Mouse (Mus musculus) hindbrain, postnatal 0 days (tissue): ENCODE measurements around the gene Glyr1. TPM values are rescaled to one million over a fixed set of nuclear protein-coding genes. Genes with fewer than 3 reads are reported as not detected.

Source experiments
- ATAC-seq: fragments of 200-750 bp; cut with Nextera tagmentation; 2 replicates; pipeline ENCODE4 v1.8.0; 2017; ENCODE audit warnings: mild to moderate bottlenecking, moderate TSS enrichment, moderate library complexity
- DNase-seq: peaks from one replicate; pipeline ENCODE4 v3.0.0-alpha.2; 2015; ENCODE audit warnings: low spot score
- H3K27ac ChIP-seq: fragments of 300-500 bp; sonication (generic); 2 replicates; pipeline ENCODE4 v1.5.1; 2014; ENCODE audit warnings: mild to moderate bottlenecking
- H3K27me3 ChIP-seq: fragments of 300-500 bp; sonication (generic); 2 replicates; pipeline ENCODE4 v1.6.1; 2014; ENCODE audit warnings: low read length, mixed read lengths; ENCODE audit not compliant: insufficient read depth
- H3K36me3 ChIP-seq: fragments of 300-500 bp; sonication (generic); 2 replicates; pipeline ENCODE4 v1.6.1; 2014; ENCODE audit warnings: low read length, mixed read lengths; ENCODE audit not compliant: insufficient read depth
- H3K4me1 ChIP-seq: fragments of 300-500 bp; sonication (generic); 2 replicates; pipeline ENCODE4 v1.6.1; 2014; ENCODE audit warnings: antibody characterized with exemption, low read length, mixed read lengths; ENCODE audit not compliant: insufficient read depth
- H3K4me2 ChIP-seq: fragments of 300-500 bp; sonication (generic); 2 replicates; pipeline ENCODE4 v1.6.1; 2014; ENCODE audit warnings: low read depth, mild to moderate bottlenecking, low read length, moderate library complexity, mixed read lengths
- H3K4me3 ChIP-seq: fragments of 300-500 bp; sonication (generic); 2 replicates; pipeline ENCODE4 v1.5.1; 2014; ENCODE audit warnings: low read length
- H3K9ac ChIP-seq: fragments of 300-500 bp; sonication (generic); replicated peaks from 2 replicates; pipeline ENCODE4 v1.6.1; 2014; ENCODE audit warnings: mild to moderate bottlenecking, low read length, moderate library complexity, mixed read lengths
- H3K9me3 ChIP-seq: fragments of 300-500 bp; sonication (generic); 2 replicates; pipeline ENCODE4 v1.6.1; 2016; ENCODE audit warnings: low read length, mixed read lengths
- CTCF ChIP-seq: IDR thresholded peaks from 2 replicates; pipeline ENCODE4 v1.5.1; 2016; ENCODE audit warnings: antibody characterized with exemption, control low read depth, low read depth
- WGBS: fragments of 180-500 bp; shearing (Covaris S2); extraction: QIAGEN DNeasy Blood & Tissue Kit; methylation state at CpG from one replicate; pipeline ENCODE4 v1.1.7; 2014; 5-methylcytosine and 5-hydroxymethylcytosine counted together
- polyA plus RNA-seq: library from polyadenylated mRNA; unstranded; fragments of >200 nt; fragmentation: Nextera tagmentation; extraction: Ambion mirVana; gene quantifications from 2 replicates; pipeline ENCODE4 v1.2.1, GENCODE M21; 2015
- total RNA-seq: library from RNA; depleted of rRNA; stranded (reverse); fragments of >200 nt; gene quantifications from 2 replicates; pipeline ENCODE4 v1.2.3, GENCODE M21; 2014

Glyr1 gene
- total and polyA plus RNA-seq, 2 experiments from 2014 or later: 139 to 161 TPM

DNA sequence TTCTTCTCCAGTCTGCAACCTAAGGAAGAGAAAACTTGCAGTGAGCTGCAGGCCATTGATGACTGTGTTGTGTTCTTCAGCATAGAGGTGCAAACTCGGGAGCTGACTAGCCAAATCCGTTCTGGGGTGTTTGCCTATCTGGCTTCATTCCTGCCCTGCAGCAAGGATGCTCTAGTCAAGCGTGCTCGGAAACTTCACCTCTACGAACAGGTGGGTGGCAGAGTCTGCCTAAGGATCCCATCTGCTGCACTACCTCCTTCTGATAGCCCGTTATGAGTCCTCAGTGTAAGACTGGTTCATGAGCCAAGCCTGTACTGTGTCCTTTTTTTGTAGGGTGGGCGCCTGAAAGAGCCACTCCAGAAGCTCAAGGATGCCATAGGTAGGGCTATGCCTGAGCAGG is 22.3 kb upstream of the Glyr1 start:
- H3K27me3 ChIP-seq: no peaks in the 10 kb centered on the region
- ATAC-seq: no peak
- no peaks in the 10 kb centered on the region for H3K9me3 ChIP-seq
- no peaks in the 10 kb centered on the region for H3K4me1 ChIP-seq
- H3K4me2 ChIP-seq: no peak overlapping the region
- WGBS: 92% methylated on average over 7 of the region's 7 CpGs
- no peak for DNase-seq
- H3K4me3 ChIP-seq: no peak overlapping the region
- H3K9ac ChIP-seq: no peak overlapping the region
- no peak overlapping the region for H3K27ac ChIP-seq
- TF ChIP-seq CTCF: no peak
- peaks cover 57% of the 10 kb centered on the region for H3K36me3 ChIP-seq

DNA sequence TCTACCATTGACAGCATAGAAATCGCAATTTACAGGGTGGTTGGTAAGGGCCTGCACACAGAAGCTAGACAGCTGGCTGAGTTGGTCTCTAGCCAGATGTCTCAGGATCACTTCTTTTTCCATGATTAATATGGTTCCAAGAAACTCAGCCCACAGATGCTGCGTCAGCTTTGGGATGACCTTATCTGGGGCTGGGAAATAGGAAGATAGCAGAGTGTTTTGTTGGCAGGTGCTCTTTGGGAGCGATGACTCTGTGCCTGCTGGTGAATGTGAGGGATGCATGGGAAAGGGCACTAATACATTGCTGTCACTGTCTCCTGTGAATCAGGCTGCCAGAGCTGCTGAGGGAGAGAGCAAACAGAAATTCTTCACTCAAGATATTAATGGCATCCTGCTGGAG is 20.7 kb upstream of the Glyr1 start:
- Histone ChIP-seq H3K4me2 (no peak overlapping the region), H3K9me3 (no peaks in the 10 kb centered on the region), H3K27ac (no peak overlapping the region), H3K4me3 (no peak overlapping the region), H3K9ac (no peak overlapping the region), H3K27me3 (no peaks in the 10 kb centered on the region), H3K36me3 (peaks cover 46% of the 10 kb centered on the region), H3K4me1 (no peaks in the 10 kb centered on the region)
- WGBS: 61% methylated on average over 3 of the region's 3 CpGs
- no peak for TF ChIP-seq CTCF
- ATAC-seq (no peak), DNase-seq (peak; percentile 10)

DNA sequence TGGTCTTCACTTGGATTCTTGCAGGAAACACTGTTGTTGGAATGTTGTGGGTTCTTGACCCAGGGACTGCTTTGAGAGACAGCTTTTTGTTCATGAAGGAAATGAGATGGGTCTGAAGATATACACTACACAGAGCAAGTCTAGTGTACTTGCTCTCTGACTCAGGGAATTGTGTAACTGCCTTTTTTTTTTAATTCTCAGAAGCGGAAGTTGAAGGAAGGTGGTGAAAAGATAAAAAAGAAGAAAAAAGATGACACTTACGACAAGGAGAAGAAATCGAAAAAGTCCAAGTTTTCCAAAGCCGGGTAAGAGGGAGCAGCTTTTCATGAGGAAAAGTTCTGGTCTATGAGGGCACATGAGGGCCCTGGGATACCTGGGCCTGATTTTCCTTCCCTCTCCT is 13.8 kb upstream of the Glyr1 start:
- no peaks in the 10 kb centered on the region for H3K9me3 ChIP-seq
- H3K27ac ChIP-seq: no peak overlapping the region
- DNase-seq (no peak), ATAC-seq (no peak)
- H3K9ac ChIP-seq: no peak overlapping the region
- H3K27me3 ChIP-seq: no peaks in the 10 kb centered on the region
- 94% methylated on average over 4 of the region's 4 CpGs for WGBS
- H3K36me3 ChIP-seq: peaks cover 37% of the 10 kb centered on the region
- no peaks in the 10 kb centered on the region for H3K4me1 ChIP-seq
- no peak overlapping the region for H3K4me2 ChIP-seq
- TF ChIP-seq CTCF: no peak
- no peak overlapping the region for H3K4me3 ChIP-seq

DNA sequence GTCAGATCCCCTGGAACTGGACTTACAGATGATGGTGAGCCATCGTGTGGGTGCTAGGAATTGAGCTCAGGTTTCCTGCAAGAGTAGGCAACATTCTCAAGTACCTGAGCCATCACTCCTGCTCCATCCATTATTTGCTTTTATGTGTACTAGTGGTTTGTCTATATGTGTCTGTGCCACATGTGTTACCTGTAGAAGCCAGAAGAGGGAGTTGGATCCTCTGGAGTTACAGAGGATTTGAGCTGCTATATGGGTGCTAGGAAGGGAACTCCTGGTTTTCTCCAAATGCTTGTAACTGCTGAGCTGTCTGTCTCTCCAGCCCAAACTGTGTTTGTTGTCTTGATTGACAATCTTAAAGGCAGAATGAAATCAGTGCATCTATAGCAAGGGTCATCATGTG is 8.5 kb upstream of the Glyr1 start:
- TF ChIP-seq CTCF: peak; percentile 73
- no peaks in the 10 kb centered on the region for H3K4me1 ChIP-seq
- peaks cover 21% of the 10 kb centered on the region; the same call in 1 of the 2 replicates for H3K36me3 ChIP-seq
- no peak for ATAC-seq
- no peak overlapping the region for H3K4me3 ChIP-seq
- H3K27me3 ChIP-seq: no peaks in the 10 kb centered on the region
- DNase-seq: peak; percentile 60
- no peak overlapping the region for H3K4me2 ChIP-seq
- H3K9me3 ChIP-seq: no peaks in the 10 kb centered on the region
- no peak overlapping the region for H3K27ac ChIP-seq
- H3K9ac ChIP-seq: no peak overlapping the region
- WGBS: 94% methylated on average over 1 of the region's 1 CpGs

DNA sequence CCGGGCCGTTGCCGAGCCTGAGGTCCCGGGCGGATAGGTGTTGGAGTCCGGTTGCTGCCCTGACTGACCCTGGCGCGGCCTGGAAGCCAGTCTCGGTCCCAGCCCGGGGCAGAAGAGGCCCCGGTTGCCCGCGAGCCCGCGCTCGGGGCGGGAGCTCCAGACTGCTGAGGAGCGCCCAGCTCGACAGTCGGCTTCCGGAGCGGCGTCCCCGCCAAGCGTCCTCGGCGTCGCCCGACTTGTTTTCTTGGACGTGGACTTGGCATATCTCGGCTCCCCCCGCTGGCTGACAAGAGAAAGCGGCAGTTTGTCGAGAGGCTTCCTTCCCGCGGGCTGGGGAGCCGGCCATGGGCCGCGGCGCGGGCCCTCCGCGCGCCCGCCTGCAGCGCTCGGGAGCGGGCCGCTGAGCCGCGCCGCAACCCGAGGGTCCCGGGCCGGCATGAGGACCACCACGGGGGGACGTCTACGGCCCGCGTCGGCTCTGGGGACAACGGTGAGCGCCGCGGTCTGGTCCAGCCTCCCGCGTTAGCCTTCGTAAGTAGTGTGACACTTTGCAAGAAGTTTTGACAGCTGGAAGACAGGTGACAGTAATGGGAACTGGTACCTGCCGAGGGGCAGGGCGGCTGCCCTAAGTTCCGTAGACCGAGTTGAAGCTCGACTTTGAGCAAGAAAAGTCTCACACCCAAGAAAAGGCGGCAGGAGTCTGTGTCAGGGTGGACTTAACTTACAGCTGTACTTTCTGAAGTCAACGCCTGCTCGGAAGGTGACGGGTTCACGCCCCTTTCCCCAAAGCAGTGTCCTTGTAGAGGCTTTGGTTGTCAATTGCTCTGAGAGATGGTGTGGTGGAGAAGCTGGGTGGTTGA is 818 bp upstream of the Glyr1 start:
- Histone ChIP-seq H3K4me1 (peaks cover 11% of the 10 kb centered on the region; the same call in 1 of the 2 replicates), H3K36me3 (peaks cover 20% of the 10 kb centered on the region), H3K9ac (peak overlapping the region; percentile 75), H3K27me3 (no peaks in the 10 kb centered on the region), H3K4me3 (peak overlapping the region; percentile 80), H3K4me2 (peak overlapping the region; percentile 81), H3K27ac (peak overlapping the region; percentile 97), H3K9me3 (no peaks in the 10 kb centered on the region)
- 0 out of 2 replicates have a peak, but pooled peaks have one; percentile 13 for TF ChIP-seq CTCF
- DNase-seq (peak; percentile 78), ATAC-seq (peak; percentile 75)
- WGBS: under 1% methylated on average over 78 of the region's 78 CpGs

DNA sequence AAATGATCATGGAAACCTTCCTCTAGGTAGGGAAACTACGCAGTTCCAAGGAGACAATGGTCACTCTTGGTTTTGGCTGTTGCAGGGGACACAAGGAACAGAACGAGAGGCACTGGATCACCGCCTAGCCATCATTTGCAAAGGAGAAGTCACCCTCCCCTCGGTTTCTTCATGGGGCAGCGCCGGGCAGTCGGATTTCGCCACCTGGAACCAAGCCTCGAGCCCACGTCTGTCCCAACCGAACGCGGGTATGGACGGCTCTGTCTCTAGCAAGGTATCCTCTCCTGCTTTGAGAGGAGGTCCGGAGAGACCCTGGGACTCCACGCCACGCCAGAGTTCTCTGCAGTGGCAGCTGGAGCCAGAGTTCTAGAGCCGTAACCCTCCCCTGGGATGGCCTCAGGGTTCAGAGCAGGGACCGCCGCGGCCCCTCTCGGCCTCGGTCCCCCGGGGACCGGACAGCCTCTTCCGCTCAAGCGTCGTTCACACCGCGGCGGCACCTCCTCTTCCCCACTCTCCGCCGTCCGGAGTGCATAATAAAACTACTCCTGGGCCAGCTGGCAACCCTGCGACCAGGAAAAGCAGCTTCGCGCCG is 385 bp downstream of the Glyr1 start:
- TF ChIP-seq CTCF: no peak
- peaks cover 21% of the 10 kb centered on the region for H3K36me3 ChIP-seq
- DNase-seq: peak; percentile 60
- peak overlapping the region; percentile 87 for H3K9ac ChIP-seq
- WGBS: 1% methylated on average over 38 of the region's 38 CpGs
- H3K27ac ChIP-seq: peak overlapping the region; percentile 97
- peak overlapping the region; percentile 80 for H3K4me3 ChIP-seq
- H3K27me3 ChIP-seq: no peaks in the 10 kb centered on the region
- no peaks in the 10 kb centered on the region for H3K9me3 ChIP-seq
- peak overlapping the region; percentile 83 for H3K4me2 ChIP-seq
- ATAC-seq: peak; percentile 67
- H3K4me1 ChIP-seq: peaks cover 11% of the 10 kb centered on the region; the same call in 1 of the 2 replicates
